Comparison of ENCODE assay signal across 9 mouse cellular contexts in the genomic region with DNA sequence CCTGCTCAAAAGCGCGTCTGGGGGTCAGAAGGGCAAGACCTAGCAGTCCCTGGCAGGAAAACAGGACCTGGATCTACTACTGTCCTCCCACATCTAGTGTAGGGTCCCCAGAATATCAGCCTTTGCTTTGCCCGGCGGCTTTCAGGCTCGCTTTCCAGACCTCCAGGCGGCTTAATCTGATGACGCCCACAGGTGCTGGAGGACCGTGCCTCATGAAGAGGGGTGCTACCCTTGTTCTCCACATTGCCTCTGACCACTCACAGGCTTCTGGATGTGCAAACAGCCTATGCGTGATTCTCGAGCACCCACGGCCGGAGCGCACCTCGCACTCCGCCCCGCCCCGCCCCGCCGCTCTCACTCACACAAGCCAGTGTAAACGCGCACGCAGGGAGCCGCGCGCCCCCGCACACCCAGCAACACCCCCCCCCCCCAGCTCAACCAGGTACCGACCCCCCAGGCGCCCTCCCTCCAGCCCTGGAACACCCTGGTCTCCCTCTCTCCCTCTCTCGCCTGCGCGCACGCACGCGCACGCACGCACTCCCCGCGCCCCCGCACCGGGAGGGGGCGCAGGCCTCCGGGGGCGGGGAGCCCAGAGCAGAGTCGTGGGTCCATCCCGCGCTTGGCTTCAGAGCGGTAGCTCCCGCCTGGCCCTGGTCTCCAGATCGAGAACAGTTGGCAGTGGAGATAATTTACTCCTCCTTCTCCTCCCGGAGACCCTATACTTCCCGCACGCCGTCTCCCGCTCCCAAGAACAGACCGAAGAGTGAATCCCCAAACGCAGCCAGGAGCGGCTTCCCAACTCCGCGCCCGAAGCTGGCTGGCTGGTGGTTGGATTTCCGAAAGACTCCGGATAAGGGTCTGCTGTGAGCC. TPM values are rescaled to one million over a fixed set of nuclear protein-coding genes. Genes with fewer than 3 reads are reported as not detected.
DNase-seq lines count a peak whose midpoint lies in the region; ATAC-seq and TF ChIP-seq lines count a peak whose summit lies in the region.
"Had no signal": no experiment of that assay in that cellular context is flagged by ENCODE, and none has a peak within 500 bp of the region (broad histone marks: within the 10 kb centered on the region; RNA-seq: fewer than 3 reads in every experiment).

No protein-coding gene starts in this region.

- under 1% methylated on average over 50 of the region's 62 CpGs for WGBS in cerebellum, adult 2 months
- 2% methylated on average over 46 of the region's 62 CpGs for WGBS in forebrain, postnatal 0 days
- under 1% methylated on average over 43 of the region's 62 CpGs for WGBS in olfactory bulb, adult 2 months

- no peaks in the 10 kb centered on the region for H3K36me3 ChIP-seq in E14TG2a.4 (ENCODE audit: insufficient read depth, low read length)
- H3K36me3 ChIP-seq in forebrain, postnatal 0 days (ENCODE audit: insufficient read depth), result no peaks in the 10 kb centered on the region

- TF ChIP-seq CTCF in cerebellum, adult 2 months (IDR thresholded peaks at IDR 0.05; ENCODE audit: borderline replicate concordance, insufficient read depth, low read depth, low read length), result no peak
- no peak for TF ChIP-seq CTCF in E14TG2a.4 (conservative IDR thresholded peaks at IDR 0.05; ENCODE audit: low read length)
- TF ChIP-seq CTCF in forebrain, postnatal 0 days (IDR thresholded peaks at IDR 0.05; ENCODE audit: low read depth), result peak; percentile 58
- TF ChIP-seq CTCF in olfactory bulb, adult 2 months (IDR thresholded peaks at IDR 0.05; ENCODE audit: insufficient read depth, low read depth, low read length), result 0 out of 2 replicates have a peak, but pooled peaks have one; percentile 3

- H3K27me3 ChIP-seq in cerebellum, adult 2 months (ENCODE audit: control insufficient read depth, insufficient read depth, low read length), result no peaks in the 10 kb centered on the region
- H3K27me3 ChIP-seq in E14TG2a.4 (ENCODE audit: insufficient read depth, low read length), result peaks cover 70% of the 10 kb centered on the region
- peaks cover 9% of the 10 kb centered on the region; the same call in 1 of the 2 replicates for H3K27me3 ChIP-seq in forebrain, postnatal 0 days (ENCODE audit: insufficient read depth, low read length)

- H3K9me3 ChIP-seq in E14TG2a.4 (ENCODE audit: low read length), result peaks cover 4% of the 10 kb centered on the region; the same call in 1 of the 2 replicates
- no peaks in the 10 kb centered on the region for H3K9me3 ChIP-seq in forebrain, postnatal 0 days (ENCODE audit: low read length)

- peak overlapping the region; percentile 46 for H3K4me3 ChIP-seq in cerebellum, adult 2 months (replicated peaks; ENCODE audit: insufficient read depth, low read depth, low read length)
- peak overlapping the region; percentile 72 for H3K4me3 ChIP-seq in E14TG2a.4 (replicated peaks; ENCODE audit: low read length)
- H3K4me3 ChIP-seq in forebrain, postnatal 0 days (ENCODE audit: low read depth, low read length), result peak overlapping the region; percentile 45
- peak overlapping the region; percentile 52 for H3K4me3 ChIP-seq in olfactory bulb, adult 2 months (ENCODE audit: insufficient read depth, low read depth, low read length)

- peak overlapping the region; percentile 67 for H3K9ac ChIP-seq in forebrain, postnatal 0 days

- intact Hi-C loops in left cerebral cortex, postnatal 36 days (cut with DNase I), result loop anchor here (2.0 to 10.0 kb wide), 2 partner anchors 186 to 220 kb away; no protein-coding TSS in a partner anchor

- H3K27ac ChIP-seq in cerebellum, adult 2 months (ENCODE audit: insufficient read depth, low read length), result no peak overlapping the region
- peak overlapping the region; percentile 35; the same call in 1 of the 2 replicates for H3K27ac ChIP-seq in forebrain, postnatal 0 days (ENCODE audit: low read depth, low read length)
- H3K27ac ChIP-seq in olfactory bulb, adult 2 months (ENCODE audit: insufficient read depth, low read depth, low read length), result no peak overlapping the region

- no peak for ATAC-seq in cerebellum, adult (ENCODE audit: insufficient number of reproducible peaks, low FRiP score, low TSS enrichment)
- ATAC-seq in forebrain, postnatal 0 days, result peak; percentile 67
- no peak for ATAC-seq in monocyte, adult 5-6 weeks (replicated peaks; ENCODE audit: insufficient number of reproducible peaks, low FRiP score, low TSS enrichment, poor library complexity, severe bottlenecking)

- peak in 1 of 2 experiments; percentile 14 for DNase-seq in cerebellum, adult 2 months
- DNase-seq in forebrain, postnatal 0 days, result peak; percentile 77
- DNase-seq in left cerebral cortex, postnatal 36 days (ENCODE audit: low spot score in 2 of 2), result peak; percentile 56 to 65
- no peak for DNase-seq in adrenal gland, adult 2 months

- TF ChIP-seq POLR2A in cerebellum, adult 2 months (IDR thresholded peaks at IDR 0.05; ENCODE audit: borderline replicate concordance, insufficient read depth, low read length), result no peak
- TF ChIP-seq POLR2A in olfactory bulb, adult 2 months (IDR thresholded peaks at IDR 0.05; ENCODE audit: insufficient read depth, low read depth, low read length), result peak; percentile 30; the same call in 1 of the 2 replicates

- H3K4me2 ChIP-seq in forebrain, postnatal 0 days (ENCODE audit: low read depth), result peak overlapping the region; percentile 81

- H3K4me1 ChIP-seq in cerebellum, adult 2 months (ENCODE audit: control insufficient read depth, insufficient read depth, low read length), result no peaks in the 10 kb centered on the region
- H3K4me1 ChIP-seq in E14TG2a.4 (replicated peaks; ENCODE audit: low read depth, low read length), result peaks cover 16% of the 10 kb centered on the region
- no peaks in the 10 kb centered on the region; the same call in 1 of the 2 replicates for H3K4me1 ChIP-seq in forebrain, postnatal 0 days (ENCODE audit: insufficient read depth)
- H3K4me1 ChIP-seq in olfactory bulb, adult 2 months (ENCODE audit: control insufficient read depth, insufficient read depth, low read length), result peaks cover 25% of the 10 kb centered on the region

RNA-seq across cellular contexts. Expression of gene Sorcs3, which starts 0.7 kb away (rescaled TPM):
- 10.2 and 10.9 TPM in 2 replicates for polyA plus RNA-seq in cerebellum, adult 2 months (2012; rRNA removed)
- 12.6 and 20.8 TPM in 2 replicates for total RNA-seq in forebrain, postnatal 0 days (2014; rRNA removed)
- polyA plus RNA-seq in forebrain, postnatal 0 days (2015; fragmentation: Nextera tagmentation; extraction: Ambion mirVana), result 6.3 and 10.9 TPM in 2 replicates
- 10 to 100 TPM; 40.4 to 41.5 TPM for total RNA-seq in left cerebral cortex, postnatal 36 days (2021)
- not detected in 2 replicates for polyA plus RNA-seq in olfactory bulb, adult 2 months (2012; ENCODE audit: insufficient read depth, insufficient read length, low replicate concordance, missing spikeins)
- total RNA-seq in adrenal gland, adult 2 months (2021), result not detected
- not detected in 2 replicates for polyA plus RNA-seq in adrenal gland, adult 2 months (2012; rRNA removed)
- total RNA-seq in monocyte, adult 5-6 weeks (2017), result not detected in 3 replicates
- total RNA-seq: neutrophil, adult 5-6 weeks had no signal

Comparison
In these comparisons a context has a peak if more than half of its experiments do, and no peak if none do; other contexts are left out.
1. CTCF ChIP-seq: peak in forebrain, postnatal 0 days (single experiment) and olfactory bulb, adult 2 months (single experiment); none in cerebellum, adult 2 months (single experiment) and E14TG2a.4 (single experiment).
2. RNA of gene Sorcs3, which starts 0.7 kb away (total RNA-seq): 40.4 to 41.5 TPM in left cerebral cortex, postnatal 36 days and 12.6 to 20.8 TPM in forebrain, postnatal 0 days; not detected in adrenal gland, adult 2 months and not detected in monocyte, adult 5-6 weeks; every median in the first group is over 10 times any median in the second.
3. Peak in every context shown above with its lines, with median percentiles within 50 percentile points of each other: H3K4me3 ChIP-seq.